Mouse (Mus musculus): ENCODE data around the gene Wasl.
A peak's percentile ranks its signal among the peaks of the same experiment; 100 is the strongest.

Gene Wasl

GRCm38 (mm10) chr6:24664867-24665458, at the start of gene Wasl:
Wasl (minus strand) TSS chr6:24665009.
- peak; percentile 99 for DNase-seq

GRCm38 (mm10) chr6:24707499-24707898, 42.7 kb upstream of the Wasl start:
- no peak for DNase-seq

GRCm38 (mm10) chr6:24707090-24707489, 42.3 kb upstream of the Wasl start:
- DNase-seq: no peak

- DNase-seq: no peak
These were observed 32.4 kb upstream of the Wasl start for GRCm38 (mm10) chr6:24697216-24697615.

GRCm38 (mm10) chr6:24696117-24696516, 31.3 kb upstream of the Wasl start:
- no peak for DNase-seq

- no peak for DNase-seq
These were observed 29.9 kb upstream of the Wasl start for GRCm38 (mm10) chr6:24694455-24695410.

GRCm38 (mm10) chr6:24687871-24688270, 23.1 kb upstream of the Wasl start:
- DNase-seq: no peak

- no peak for DNase-seq
These were observed 18.3 kb upstream of the Wasl start for GRCm38 (mm10) chr6:24683113-24683512.

GRCm38 (mm10) chr6:24667829-24668228, 3.0 kb upstream of the Wasl start:
- no peak for DNase-seq

- no peak for DNase-seq
These were observed 1.4 kb upstream of the Wasl start for GRCm38 (mm10) chr6:24666248-24666647.

- DNase-seq: peak; percentile 72
These were observed 509 bp downstream of the Wasl start for GRCm38 (mm10) chr6:24664133-24664866.

- peak; percentile 30 for DNase-seq
These were observed 1.3 kb downstream of the Wasl start for GRCm38 (mm10) chr6:24663196-24664132.

- DNase-seq: no peak
These were observed 2.3 kb downstream of the Wasl start for GRCm38 (mm10) chr6:24662483-24662882.

- DNase-seq: no peak
These were observed 2.9 kb downstream of the Wasl start for GRCm38 (mm10) chr6:24661879-24662278.

- DNase-seq: no peak
These were observed 7.0 kb downstream of the Wasl start for GRCm38 (mm10) chr6:24657647-24658387.

- no peak for DNase-seq
These were observed 8.7 kb downstream of the Wasl start for GRCm38 (mm10) chr6:24656094-24656493.

- DNase-seq: no peak
These were observed 13.3 kb downstream of the Wasl start for GRCm38 (mm10) chr6:24651538-24651937.

GRCm38 (mm10) chr6:24650719-24651118, 14.1 kb downstream of the Wasl start:
- no peak for DNase-seq

GRCm38 (mm10) chr6:24648403-24648802, 16.4 kb downstream of the Wasl start:
- DNase-seq: no peak

GRCm38 (mm10) chr6:24647103-24647691, 17.6 kb downstream of the Wasl start:
- DNase-seq: no peak

Measured in thymus, postnatal 4 days (tissue).